Mouse (Mus musculus): ENCODE measurements at regions not wholly inside any gene's neighbourhood (a gene's known extent, or its start where the extent isn't known, plus 50 kb on each side); places are given as distances from the start of the nearest gene placed in this dataset.
A peak's percentile ranks its signal among the peaks of the same experiment; 100 is the strongest.

DNA sequence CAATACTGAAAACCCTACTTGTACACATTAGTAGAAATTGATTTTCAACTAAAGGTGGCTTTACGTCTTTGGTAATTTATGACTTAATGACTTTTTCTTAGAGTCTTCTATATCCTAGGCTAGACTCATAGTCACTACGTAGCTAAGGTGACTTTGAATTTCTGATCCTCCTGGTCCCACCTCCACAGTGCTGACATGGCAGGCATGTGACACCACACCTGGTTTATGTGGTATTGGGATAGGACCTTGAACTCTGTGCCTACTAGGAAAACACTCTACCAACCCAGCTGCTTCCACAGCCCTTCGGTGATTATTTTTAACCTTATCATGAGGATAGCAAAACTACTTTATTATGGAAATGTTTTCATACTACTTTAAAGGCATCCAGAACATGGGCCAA, 51.5 kb upstream of the D7Ertd443e start:
- Histone ChIP-seq H3K9ac (ENCODE audit: low read length) (no peak overlapping the region), H3K27ac (ENCODE audit: low read depth, low read length) (no peak overlapping the region), H3K4me3 (ENCODE audit: low read depth, low read length) (no peak overlapping the region), H3K27me3 (ENCODE audit: control insufficient read depth, insufficient read depth, low read length) (no peaks in the 10 kb centered on the region), H3K9me3 (ENCODE audit: control insufficient read depth, low read length) (no peaks in the 10 kb centered on the region), H3K4me1 (ENCODE audit: control insufficient read depth, insufficient read depth, low read length) (no peaks in the 10 kb centered on the region), H3K36me3 (ENCODE audit: control insufficient read depth, insufficient read depth, low read length) (no peaks in the 10 kb centered on the region), H3K4me2 (ENCODE audit: low read depth) (no peak overlapping the region)
- DNase-seq (ENCODE audit: low spot score): no peak
- 90% methylated on average over 3 of the region's 3 CpGs for WGBS
- ATAC-seq (ENCODE audit: insufficient read depth, low FRiP score, low TSS enrichment): no peak

DNA sequence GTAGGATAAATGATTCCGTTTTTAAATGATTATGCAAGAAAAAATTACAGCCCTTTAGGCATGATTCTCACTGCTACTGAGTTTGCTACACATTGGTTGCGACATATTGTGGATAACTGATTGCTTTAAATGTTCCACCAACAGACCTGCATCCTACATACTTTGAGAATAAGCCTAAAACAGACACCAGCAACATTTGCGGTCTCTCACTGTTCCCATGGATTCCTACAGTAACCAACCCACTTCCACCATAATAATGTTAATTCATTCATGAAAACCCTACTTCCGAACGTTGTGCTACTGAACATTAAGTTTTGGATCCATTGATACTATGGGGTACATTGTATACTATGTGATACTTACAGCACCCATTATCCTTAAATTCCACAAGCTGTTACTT, 53.8 kb upstream of the D7Ertd443e start:
- Histone ChIP-seq H3K9ac (ENCODE audit: low read length) (no peak overlapping the region), H3K4me1 (ENCODE audit: control insufficient read depth, insufficient read depth, low read length) (no peaks in the 10 kb centered on the region), H3K4me2 (ENCODE audit: low read depth) (no peak overlapping the region), H3K9me3 (ENCODE audit: control insufficient read depth, low read length) (no peaks in the 10 kb centered on the region), H3K36me3 (ENCODE audit: control insufficient read depth, insufficient read depth, low read length) (no peaks in the 10 kb centered on the region), H3K4me3 (ENCODE audit: low read depth, low read length) (no peak overlapping the region), H3K27ac (ENCODE audit: low read depth, low read length) (no peak overlapping the region), H3K27me3 (ENCODE audit: control insufficient read depth, insufficient read depth, low read length) (no peaks in the 10 kb centered on the region)
- WGBS: 90% methylated on average over 5 of the region's 5 CpGs
- ATAC-seq (ENCODE audit: insufficient read depth, low FRiP score, low TSS enrichment) (no peak), DNase-seq (ENCODE audit: low spot score) (no peak)

DNA sequence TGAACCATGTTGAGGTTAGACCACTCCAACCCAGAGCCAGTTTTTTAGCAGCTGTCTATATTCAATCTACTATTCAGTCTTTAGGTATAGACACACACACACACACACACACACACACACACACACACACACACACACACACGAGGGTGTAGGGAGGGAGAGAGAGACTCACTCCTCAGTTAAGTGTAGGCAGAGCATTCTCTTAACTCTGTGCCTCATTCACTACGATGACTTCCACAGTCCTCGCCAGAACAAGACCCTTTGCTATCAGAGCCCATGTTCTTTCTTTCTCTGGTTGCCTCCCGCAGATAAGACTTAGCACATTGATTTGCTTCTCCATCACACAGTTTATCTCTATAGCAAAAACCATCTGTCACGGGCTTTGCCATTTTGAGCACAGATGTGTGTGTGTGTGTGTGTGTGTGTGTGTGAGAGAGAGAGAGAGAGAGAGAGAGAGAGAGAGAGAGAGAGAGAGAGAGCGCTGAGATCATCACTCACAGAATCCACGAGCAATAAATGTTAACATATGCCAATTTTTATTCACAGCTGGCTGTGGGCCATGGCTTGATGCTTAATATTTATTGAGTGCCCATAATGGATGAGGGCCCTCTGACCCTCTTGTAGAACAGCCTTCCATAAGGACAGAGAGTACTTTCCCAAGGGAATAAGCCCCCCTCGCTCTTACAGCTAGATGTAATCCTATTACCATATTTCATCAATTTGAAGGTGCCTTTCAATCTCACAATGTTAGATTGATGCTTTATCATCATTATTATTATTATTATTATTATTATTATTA, 59.7 kb upstream of the D7Ertd443e start:
- DNase-seq (ENCODE audit: low spot score) (no peak), ATAC-seq (ENCODE audit: insufficient read depth, low FRiP score, low TSS enrichment) (no peak)
- no peaks in the 10 kb centered on the region for H3K27me3 ChIP-seq (ENCODE audit: control insufficient read depth, insufficient read depth, low read length)
- no peak overlapping the region for H3K4me3 ChIP-seq (ENCODE audit: low read depth, low read length)
- no peaks in the 10 kb centered on the region for H3K9me3 ChIP-seq (ENCODE audit: control insufficient read depth, low read length)
- H3K4me2 ChIP-seq (ENCODE audit: low read depth): no peak overlapping the region
- no peak overlapping the region for H3K9ac ChIP-seq (ENCODE audit: low read length)
- H3K27ac ChIP-seq (ENCODE audit: low read depth, low read length): no peak overlapping the region
- H3K36me3 ChIP-seq (ENCODE audit: control insufficient read depth, insufficient read depth, low read length): no peaks in the 10 kb centered on the region
- H3K4me1 ChIP-seq (ENCODE audit: control insufficient read depth, insufficient read depth, low read length): no peaks in the 10 kb centered on the region
- WGBS: 70% methylated on average over 7 of the region's 8 CpGs

DNA sequence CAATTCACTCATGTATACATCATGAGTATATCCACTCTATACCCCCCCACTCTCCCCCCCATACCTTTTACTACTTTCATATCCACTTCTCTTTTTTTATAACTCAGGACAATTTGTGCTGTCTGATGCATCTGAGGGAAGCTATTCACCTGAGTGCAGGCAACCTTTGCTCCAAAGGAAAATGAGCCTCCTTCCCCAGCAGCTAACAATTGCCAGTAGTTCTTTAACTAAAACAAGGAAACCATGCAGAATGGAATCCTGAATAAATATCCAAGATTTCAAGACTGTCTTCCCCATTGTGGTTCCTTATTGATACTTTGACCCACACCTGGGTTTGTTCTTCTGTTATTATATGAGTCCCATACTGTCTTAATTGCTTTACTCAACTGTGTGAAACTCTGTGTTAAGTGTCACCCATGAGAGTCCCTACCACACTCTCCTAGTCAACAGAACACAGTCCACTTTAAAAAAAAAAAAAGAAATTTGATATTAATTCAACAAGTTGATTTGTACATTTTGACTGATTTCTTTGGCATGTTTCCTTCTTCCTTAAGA, 62.3 kb upstream of the D7Ertd443e start:
- no peak for ATAC-seq (ENCODE audit: insufficient read depth, low FRiP score, low TSS enrichment)
- no peak overlapping the region for H3K9ac ChIP-seq (ENCODE audit: low read length)
- DNase-seq (ENCODE audit: low spot score): no peak

DNA sequence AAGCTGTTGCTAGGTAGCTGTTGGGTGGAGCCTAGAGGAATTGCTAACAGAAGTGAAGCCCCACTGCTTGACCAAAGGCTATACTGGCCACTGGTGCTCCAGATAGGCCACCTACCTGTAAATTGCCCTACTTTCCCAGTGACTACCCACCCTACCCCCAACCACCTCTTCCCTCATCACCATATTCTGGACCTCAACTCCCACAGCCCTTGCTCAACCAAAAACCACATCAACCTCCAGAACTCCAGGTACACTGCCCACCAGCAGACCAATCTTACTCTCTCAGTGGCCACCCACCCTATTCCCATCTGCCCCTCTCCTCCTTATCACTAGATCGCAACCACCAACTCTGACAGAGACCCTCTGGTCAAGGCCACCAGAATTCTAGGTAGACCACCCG, 63.4 kb upstream of the D7Ertd443e start:
- no peak overlapping the region for H3K4me3 ChIP-seq (ENCODE audit: low read depth, low read length)
- no peaks in the 10 kb centered on the region for H3K27me3 ChIP-seq (ENCODE audit: control insufficient read depth, insufficient read depth, low read length)
- H3K27ac ChIP-seq (ENCODE audit: low read depth, low read length): no peak overlapping the region
- no peaks in the 10 kb centered on the region for H3K4me1 ChIP-seq (ENCODE audit: control insufficient read depth, insufficient read depth, low read length)
- no peak overlapping the region for H3K9ac ChIP-seq (ENCODE audit: low read length)
- no peaks in the 10 kb centered on the region for H3K9me3 ChIP-seq (ENCODE audit: control insufficient read depth, low read length)
- WGBS: 76% methylated on average over 2 of the region's 2 CpGs
- DNase-seq (ENCODE audit: low spot score) (no peak), ATAC-seq (ENCODE audit: insufficient read depth, low FRiP score, low TSS enrichment) (no peak)
- H3K4me2 ChIP-seq (ENCODE audit: low read depth): no peak overlapping the region
- H3K36me3 ChIP-seq (ENCODE audit: control insufficient read depth, insufficient read depth, low read length): no peaks in the 10 kb centered on the region

More for the DNA sequence above, 62.3 kb upstream of the D7Ertd443e start:
- no peaks in the 10 kb centered on the region for H3K4me1 ChIP-seq (ENCODE audit: control insufficient read depth, insufficient read depth, low read length)
- no peak overlapping the region for H3K4me3 ChIP-seq (ENCODE audit: low read depth, low read length)
- H3K36me3 ChIP-seq (ENCODE audit: control insufficient read depth, insufficient read depth, low read length): no peaks in the 10 kb centered on the region
- H3K4me2 ChIP-seq (ENCODE audit: low read depth): no peak overlapping the region
- no peaks in the 10 kb centered on the region for H3K9me3 ChIP-seq (ENCODE audit: control insufficient read depth, low read length)
- no peak overlapping the region for H3K27ac ChIP-seq (ENCODE audit: low read depth, low read length)
- no peaks in the 10 kb centered on the region for H3K27me3 ChIP-seq (ENCODE audit: control insufficient read depth, insufficient read depth, low read length)

DNA sequence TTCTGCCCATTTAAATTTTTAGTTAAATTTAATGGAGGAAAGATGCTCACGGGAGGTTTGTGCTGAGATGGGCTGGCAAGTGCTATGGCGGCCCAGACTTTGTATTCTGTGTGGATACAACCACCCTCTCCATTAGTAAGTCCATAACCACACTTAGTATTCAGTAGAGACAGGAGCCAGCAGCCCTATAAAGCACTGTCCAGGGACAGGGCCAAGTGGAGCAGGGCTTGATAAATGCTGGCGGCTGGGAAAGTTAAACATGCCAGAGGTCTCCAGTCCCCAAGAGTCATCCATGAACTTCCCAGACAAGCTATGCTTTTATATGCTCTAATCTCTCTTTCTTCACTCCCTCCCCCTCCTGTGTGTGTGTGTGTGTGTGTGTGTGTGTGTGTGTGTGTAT, 77.2 kb upstream of the D7Ertd443e start:
- H3K9ac ChIP-seq (ENCODE audit: low read length): no peak overlapping the region
- no peak overlapping the region for H3K27ac ChIP-seq (ENCODE audit: low read depth, low read length)
- no peaks in the 10 kb centered on the region for H3K36me3 ChIP-seq (ENCODE audit: control insufficient read depth, insufficient read depth, low read length)
- 76% methylated on average over 3 of the region's 3 CpGs for WGBS
- ATAC-seq (ENCODE audit: insufficient read depth, low FRiP score, low TSS enrichment): no peak
- H3K9me3 ChIP-seq (ENCODE audit: control insufficient read depth, low read length): no peaks in the 10 kb centered on the region
- no peak overlapping the region for H3K4me2 ChIP-seq (ENCODE audit: low read depth)
- no peak for DNase-seq (ENCODE audit: low spot score)
- no peaks in the 10 kb centered on the region for H3K27me3 ChIP-seq (ENCODE audit: control insufficient read depth, insufficient read depth, low read length)
- H3K4me3 ChIP-seq (ENCODE audit: low read depth, low read length): no peak overlapping the region
- no peaks in the 10 kb centered on the region for H3K4me1 ChIP-seq (ENCODE audit: control insufficient read depth, insufficient read depth, low read length)

DNA sequence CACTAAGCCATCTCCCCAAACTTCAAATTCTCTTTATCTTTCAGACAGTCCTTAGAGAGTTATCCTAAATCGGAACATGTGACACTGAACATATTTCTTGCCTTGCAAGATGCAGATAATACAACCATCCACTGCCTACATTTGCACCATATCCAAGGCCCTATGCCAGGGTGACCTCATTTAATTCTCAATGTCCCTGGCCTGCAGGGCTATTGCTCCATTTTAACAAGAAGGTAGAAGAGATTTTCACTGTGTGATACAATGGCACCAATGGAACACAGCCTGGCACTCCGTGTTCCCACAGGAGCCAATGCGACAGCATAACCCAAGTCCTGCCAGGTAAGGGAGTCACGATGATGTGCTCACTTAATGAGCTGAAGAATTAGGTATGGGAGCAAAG, 77.9 kb upstream of the D7Ertd443e start:
- Histone ChIP-seq H3K36me3 (ENCODE audit: control insufficient read depth, insufficient read depth, low read length) (no peaks in the 10 kb centered on the region), H3K4me1 (ENCODE audit: control insufficient read depth, insufficient read depth, low read length) (no peaks in the 10 kb centered on the region), H3K9me3 (ENCODE audit: control insufficient read depth, low read length) (no peaks in the 10 kb centered on the region), H3K27ac (ENCODE audit: low read depth, low read length) (no peak overlapping the region), H3K27me3 (ENCODE audit: control insufficient read depth, insufficient read depth, low read length) (no peaks in the 10 kb centered on the region), H3K4me2 (ENCODE audit: low read depth) (no peak overlapping the region), H3K9ac (ENCODE audit: low read length) (no peak overlapping the region), H3K4me3 (ENCODE audit: low read depth, low read length) (no peak overlapping the region)
- 93% methylated on average over 4 of the region's 4 CpGs for WGBS
- ATAC-seq (ENCODE audit: insufficient read depth, low FRiP score, low TSS enrichment) (no peak), DNase-seq (ENCODE audit: low spot score) (no peak)

DNA sequence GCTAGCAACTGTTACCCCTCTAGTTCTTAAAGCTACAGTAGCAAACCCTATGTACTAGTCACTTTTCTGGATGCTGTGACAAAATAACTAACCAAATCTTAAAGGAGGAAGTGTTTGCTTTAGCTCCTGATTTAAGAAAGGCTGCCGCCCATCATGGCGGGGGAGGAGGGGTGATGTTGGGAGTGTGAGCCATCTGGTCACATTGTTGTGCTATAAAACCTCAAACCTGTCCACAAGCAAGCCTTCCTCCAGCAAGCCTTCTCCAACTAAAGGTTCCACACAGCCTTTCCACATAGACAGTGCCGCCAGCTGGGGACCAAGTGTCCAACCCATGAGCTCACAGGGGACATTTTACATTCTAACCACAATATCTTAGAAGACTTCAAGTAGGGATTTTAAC, 81.8 kb upstream of the D7Ertd443e start:
- ATAC-seq (ENCODE audit: insufficient read depth, low FRiP score, low TSS enrichment) (no peak), DNase-seq (ENCODE audit: low spot score) (no peak)
- WGBS: 74% methylated on average over 3 of the region's 3 CpGs
- no peak overlapping the region for H3K27ac ChIP-seq (ENCODE audit: low read depth, low read length)
- no peaks in the 10 kb centered on the region for H3K4me1 ChIP-seq (ENCODE audit: control insufficient read depth, insufficient read depth, low read length)
- H3K9ac ChIP-seq (ENCODE audit: low read length): no peak overlapping the region
- no peak overlapping the region for H3K4me3 ChIP-seq (ENCODE audit: low read depth, low read length)
- no peak overlapping the region for H3K4me2 ChIP-seq (ENCODE audit: low read depth)
- no peaks in the 10 kb centered on the region for H3K27me3 ChIP-seq (ENCODE audit: control insufficient read depth, insufficient read depth, low read length)
- no peaks in the 10 kb centered on the region for H3K36me3 ChIP-seq (ENCODE audit: control insufficient read depth, insufficient read depth, low read length)
- H3K9me3 ChIP-seq (ENCODE audit: control insufficient read depth, low read length): no peaks in the 10 kb centered on the region

DNA sequence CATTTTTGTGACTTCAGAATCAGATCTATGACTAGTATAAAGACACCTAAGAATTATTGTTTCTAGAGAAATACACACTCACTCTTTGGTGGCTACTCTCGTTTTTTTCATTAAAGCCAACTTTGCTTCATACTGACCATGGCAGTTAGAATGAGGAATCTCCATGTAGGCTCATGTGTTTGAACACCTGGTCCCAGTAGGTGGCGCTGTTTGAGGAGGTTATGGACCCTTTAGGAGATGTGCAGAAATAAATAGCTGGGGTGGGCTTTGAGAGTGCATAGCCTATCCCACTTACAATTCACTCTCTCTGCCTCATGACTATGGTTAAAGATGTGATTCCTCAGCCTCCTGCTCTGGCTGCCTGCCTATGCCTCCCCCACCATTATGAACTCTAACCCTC, 85.8 kb upstream of the D7Ertd443e start:
- ATAC-seq (ENCODE audit: insufficient read depth, low FRiP score, low TSS enrichment) (no peak), DNase-seq (ENCODE audit: low spot score) (peak; percentile 58)
- Histone ChIP-seq H3K36me3 (ENCODE audit: control insufficient read depth, insufficient read depth, low read length) (no peaks in the 10 kb centered on the region), H3K4me2 (ENCODE audit: low read depth) (no peak overlapping the region), H3K4me1 (ENCODE audit: control insufficient read depth, insufficient read depth, low read length) (no peaks in the 10 kb centered on the region), H3K9me3 (ENCODE audit: control insufficient read depth, low read length) (no peaks in the 10 kb centered on the region), H3K4me3 (ENCODE audit: low read depth, low read length) (no peak overlapping the region), H3K27me3 (ENCODE audit: control insufficient read depth, insufficient read depth, low read length) (no peaks in the 10 kb centered on the region), H3K27ac (ENCODE audit: low read depth, low read length) (no peak overlapping the region), H3K9ac (ENCODE audit: low read length) (no peak overlapping the region)
- 27% methylated on average over 2 of the region's 2 CpGs for WGBS

Measured in neural tube, embryonic 11.5 days (tissue).